Mouse (Mus musculus): ENCODE results near the gene Il25. TPM values are rescaled to one million over a fixed set of nuclear protein-coding genes. Genes with fewer than 3 reads are reported as not detected.

The Il25 gene
- polyA plus RNA-seq (2017; shearing (Covaris generic)), result 0.37 TPM

DNA sequence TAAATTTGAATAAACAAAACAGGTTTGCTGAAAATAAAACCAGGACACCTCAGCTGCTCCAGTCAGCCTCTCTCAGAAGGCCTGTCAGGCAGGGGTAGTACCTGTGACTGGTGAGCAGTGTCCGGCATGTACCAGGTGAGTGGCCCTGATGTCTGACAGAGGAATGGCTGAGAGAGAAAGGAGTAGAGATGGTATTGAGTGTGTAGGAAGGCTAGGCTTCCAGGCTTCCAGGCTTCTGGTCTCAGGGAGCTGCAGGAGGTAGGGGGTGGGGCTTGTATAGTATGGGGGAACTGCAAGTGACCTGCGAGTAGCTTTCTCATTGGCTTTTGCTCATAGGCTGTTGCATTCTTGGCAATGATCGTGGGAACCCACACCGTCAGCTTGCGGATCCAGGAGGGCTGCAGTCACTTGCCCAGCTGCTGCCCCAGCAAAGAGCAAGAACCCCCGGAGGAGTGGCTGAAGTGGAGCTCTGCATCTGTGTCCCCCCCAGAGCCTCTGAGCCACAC, at the start of gene Il25:
Gene Il25, plus strand, starts transcription at position 51 of the 506 bp plus-strand sequence.

DNA sequence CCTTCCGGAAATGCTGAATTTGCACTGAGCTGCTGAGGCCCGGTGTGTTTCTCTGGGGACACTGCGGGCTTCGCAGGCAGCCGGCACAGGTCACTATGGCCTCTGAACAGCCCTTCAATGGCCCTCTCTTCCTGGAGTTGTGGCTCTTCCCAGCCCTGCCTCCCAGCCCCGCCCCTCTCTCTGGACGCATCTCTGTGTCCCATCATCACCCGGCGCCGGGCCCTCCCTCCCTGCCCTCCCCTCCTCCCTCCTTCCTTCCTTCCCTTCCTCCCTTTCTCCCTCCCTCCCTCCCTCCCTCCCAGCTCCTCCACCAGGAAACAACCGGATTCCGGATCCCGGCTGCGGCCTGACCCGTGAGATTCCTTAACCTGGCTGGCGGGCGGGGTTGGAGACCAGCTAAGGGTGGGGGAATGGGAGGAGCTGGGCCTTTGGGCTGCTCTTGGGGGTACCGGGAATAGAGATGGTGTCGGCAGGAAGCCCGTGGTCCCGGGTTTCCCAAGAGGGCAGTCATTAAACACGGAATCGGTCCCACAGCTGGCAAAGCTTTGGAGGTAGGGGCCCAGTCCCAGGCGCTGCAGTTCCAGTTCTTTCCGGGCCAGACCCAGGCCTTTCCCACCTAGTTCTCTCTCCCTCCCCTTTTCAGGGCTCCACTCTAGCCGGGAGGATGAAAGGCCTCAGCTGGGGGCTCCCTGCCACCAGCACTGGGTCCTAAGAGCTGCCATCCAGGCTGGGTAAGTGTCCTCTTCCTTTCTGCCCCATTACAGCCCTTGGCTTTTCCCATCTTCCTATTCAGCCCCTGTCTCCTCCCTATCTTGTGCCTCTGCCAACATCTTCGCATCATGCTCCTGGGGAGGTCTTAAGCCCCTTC, 49.1 kb upstream of the Il25 start, which contains the start of the genes Bcl2l2 and Gm20521:
Gene Bcl2l2, plus strand, starts transcription at position 224 of the 868 bp plus-strand sequence.
Gene Gm20521, plus strand, starts transcription at position 288 of the 868 bp plus-strand sequence.

DNA sequence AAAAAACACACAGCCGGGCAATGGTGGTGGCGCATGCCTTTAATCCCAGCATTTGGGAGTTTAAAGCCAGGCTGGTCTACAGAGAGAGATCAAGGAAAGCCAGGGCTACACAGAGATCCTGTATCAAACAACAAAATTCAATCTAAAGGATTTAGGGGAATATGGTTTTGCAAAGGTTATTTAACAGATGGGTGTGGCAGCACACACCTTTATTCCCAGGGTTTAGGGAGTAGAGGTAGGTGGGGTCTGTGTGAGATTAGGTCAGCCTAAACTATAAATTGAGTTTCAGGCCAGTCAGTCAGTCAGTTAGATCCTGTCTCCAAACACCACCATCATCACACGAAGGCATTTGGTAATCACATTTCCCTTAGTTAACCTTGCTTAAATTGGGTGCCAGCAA, 40.3 kb upstream of the Il25 start, which contains the start of gene Pabpn1:
Gene Pabpn1, plus strand, starts transcription at position 301 of the 400 bp plus-strand sequence.

DNA sequence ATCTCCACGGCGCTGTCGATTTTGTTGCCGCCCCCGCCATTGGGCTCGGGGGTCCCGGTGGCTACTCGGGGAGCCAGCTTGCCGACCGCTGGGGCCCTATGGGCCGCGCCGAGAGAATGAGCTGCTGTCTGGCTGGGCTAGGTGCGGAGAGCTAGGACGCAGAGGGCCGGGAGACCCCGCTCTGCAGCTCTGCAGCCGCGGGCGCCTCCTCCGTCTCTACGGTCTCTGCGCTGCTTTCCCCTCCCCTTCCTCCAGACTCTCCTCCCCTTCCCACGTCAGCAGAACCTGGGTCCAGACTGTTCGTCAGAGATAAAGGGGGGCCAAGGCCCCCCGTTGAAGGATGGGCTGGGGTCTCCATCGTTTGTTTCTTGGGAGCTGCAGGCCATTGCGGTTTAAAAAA, 19.6 kb upstream of the Il25 start, which contains the start of gene Slc22a17:
Gene Slc22a17, minus strand, starts transcription at position 247 of the 400 bp plus-strand sequence.

DNA sequence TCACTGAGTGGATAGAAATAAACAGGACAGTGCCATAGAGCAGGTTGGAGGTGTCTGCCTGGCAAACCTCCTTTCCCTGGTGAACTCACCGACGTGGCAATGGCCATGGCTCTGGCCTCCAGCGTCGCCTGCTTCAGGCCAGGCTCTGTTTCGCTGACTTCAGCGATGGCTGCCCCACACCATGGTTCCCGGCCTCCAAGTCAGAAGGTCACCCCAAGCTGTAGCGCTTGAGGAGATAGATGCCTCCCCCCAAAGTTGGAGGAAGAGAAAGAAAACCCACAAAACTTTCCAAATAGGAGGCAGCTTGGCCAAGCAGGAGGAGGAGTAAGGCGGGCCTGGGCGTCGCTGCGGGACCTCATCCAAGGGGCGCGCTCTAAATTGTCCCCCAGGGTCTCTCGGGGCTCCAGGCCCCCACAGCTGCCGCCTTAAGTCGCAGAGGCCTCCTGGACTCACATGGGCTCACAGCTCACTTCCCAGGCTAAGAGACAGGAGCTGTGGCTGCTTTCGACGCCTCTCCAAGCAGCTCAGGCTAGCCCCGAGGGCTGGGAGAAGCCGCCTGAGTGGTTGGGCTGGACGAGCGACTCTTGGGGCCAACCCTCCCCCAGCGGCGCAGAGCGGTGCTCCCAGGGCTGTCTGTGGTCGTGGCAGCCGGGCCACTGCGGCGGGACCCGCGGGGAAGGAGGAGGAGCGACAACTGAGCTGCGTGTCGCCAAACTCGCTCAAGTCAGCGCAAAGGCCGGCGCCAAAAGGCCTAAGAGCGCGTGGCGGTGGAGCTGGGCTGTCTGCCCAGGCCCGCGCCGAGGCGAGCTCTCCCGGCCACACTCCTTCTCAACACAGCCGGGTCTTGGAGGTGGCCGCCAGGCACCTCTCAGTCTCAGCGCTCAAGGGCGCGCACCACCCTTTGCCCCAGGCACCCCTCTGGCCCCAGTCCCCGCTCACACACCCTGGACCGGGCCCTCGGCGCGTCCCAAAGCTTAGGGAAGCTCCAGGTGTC, 6.8 kb upstream of the Il25 start, which contains the start of gene Efs:
Gene Efs, minus strand, starts transcription at position 778 of the 994 bp plus-strand sequence.

DNA sequence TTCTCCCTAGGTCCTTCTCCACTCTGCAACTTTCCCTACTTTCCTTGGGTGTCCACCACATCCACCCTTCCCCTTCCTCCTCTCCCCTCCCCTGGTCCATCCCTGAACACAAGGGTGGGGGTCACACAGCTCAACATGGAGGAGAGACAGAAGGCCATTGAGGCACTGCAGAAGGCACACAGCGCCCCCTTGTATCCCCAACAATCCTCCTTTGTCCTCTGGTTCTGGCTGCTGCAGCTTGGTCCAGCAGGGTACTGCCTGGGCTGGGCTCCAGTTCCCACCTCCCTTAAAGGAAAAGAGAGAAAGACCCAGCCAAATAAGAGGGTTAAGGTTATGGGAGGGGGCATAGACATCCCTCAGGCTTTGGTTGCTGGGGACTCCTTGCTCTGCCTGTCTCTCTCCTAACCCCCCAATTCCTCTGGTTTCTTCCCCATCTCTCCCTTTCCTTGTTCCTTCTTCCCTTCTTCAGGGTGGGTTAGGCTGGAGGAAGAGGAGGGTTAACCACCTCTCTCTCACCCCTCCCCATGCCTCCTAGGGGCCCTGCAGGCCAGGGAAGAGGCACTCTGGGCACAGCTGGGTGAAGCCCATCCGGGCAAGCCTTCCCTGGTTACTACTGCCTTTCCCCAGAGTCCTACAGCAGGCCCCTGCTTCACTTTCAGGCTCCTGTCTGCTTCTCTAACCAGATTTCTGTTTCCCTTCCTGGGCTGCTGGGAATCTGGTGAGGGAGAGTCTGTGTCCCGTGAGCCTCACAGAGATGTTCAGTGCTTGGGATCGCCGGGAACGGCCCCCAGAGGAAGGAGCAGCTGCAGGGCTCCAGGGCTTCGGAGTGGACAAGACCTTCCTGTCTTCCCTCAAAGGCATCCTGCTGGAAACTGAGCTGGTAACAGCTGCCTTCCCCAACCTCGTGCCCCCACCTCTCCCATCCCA, 3.7 kb downstream of the Il25 start, which contains the start of gene Cmtm5:
Gene Cmtm5, plus strand, starts transcription at position 358 of the 927 bp plus-strand sequence.

DNA sequence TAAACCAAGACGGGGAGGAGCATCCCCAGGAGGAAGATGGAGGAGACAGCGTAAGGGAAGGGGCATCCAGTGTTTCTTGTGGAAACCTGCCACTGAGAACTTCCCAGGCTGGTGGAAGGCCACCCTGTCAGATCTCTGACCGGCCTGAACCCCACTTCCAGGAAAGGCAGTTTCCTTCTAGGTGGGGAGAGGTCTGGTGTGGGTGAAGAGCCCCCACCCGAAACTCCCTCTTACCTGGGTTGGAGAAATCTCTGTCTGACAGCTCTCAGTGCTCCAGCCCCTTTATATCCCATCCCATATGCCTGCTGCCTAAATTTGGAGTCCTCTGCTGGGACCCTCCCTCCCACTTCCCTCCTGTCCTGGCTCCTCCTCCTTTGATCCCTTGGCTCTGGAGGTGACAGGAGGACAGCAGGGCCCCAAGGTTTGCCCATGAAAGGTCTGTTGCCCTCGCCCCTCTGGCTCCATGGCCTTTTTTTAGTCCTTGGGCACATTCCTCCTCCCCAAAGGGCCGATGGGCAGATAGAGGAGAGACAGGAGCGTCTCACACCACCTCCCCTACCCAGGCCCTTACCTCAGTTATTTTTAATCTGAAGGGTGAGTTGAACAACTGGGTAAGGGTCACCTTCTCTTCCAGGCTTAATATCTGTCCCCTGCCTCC, 34.0 kb downstream of the Il25 start, which contains the start of gene Myh6:
Gene Myh6, minus strand, starts transcription at position 608 of the 658 bp plus-strand sequence.

DNA sequence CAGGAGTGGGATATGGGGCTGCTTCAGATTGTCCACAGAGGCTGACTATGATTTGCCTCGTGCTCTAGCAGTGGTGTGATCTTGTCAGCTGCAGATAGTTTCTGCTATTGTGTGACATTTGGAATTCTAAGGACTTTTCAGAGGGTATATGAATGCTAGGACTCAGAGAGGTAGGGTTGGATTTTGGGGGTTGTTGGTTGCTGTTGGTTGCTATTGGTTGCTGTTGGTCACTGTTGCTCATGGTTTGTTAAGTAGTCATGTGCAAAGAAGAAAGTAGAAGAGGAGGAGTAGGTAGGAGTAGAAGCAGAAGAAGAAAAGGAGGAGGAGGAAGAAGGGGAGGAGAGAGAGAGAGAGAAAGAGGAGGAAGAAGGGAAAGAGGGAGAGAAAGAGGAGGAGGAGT, 44.1 kb downstream of the Il25 start, which contains the start of gene Gm17428:
Gene Gm17428, plus strand, starts transcription at position 301 of the 400 bp plus-strand sequence.

Other genes with a start within 250 kb of the Il25 start
- 63.8 TPM for gene 1700123O20Rik, start 246.5 kb upstream of the Il25 start, polyA plus RNA-seq (2017; shearing (Covaris generic))
- gene Acin1, start 245.8 kb upstream of the Il25 start, polyA plus RNA-seq (2017; shearing (Covaris generic)), result 84.6 TPM
- gene Gm29776, start 233.9 kb upstream of the Il25 start, polyA plus RNA-seq (2017; shearing (Covaris generic)), result 0.20 TPM
- gene Cebpe, start 220.5 kb upstream of the Il25 start, polyA plus RNA-seq (2017; shearing (Covaris generic)), result not detected
- 0.09 TPM for gene Slc7a8, start 150.7 kb upstream of the Il25 start, polyA plus RNA-seq (2017; shearing (Covaris generic))
- gene Rnf212b, start 118.6 kb upstream of the Il25 start, polyA plus RNA-seq (2017; shearing (Covaris generic)), result not detected
- gene Homez, start 61.7 kb upstream of the Il25 start, polyA plus RNA-seq (2017; shearing (Covaris generic)), result 5.7 TPM
- gene Ppp1r3e, start 55.1 kb upstream of the Il25 start, polyA plus RNA-seq (2017; shearing (Covaris generic)), result 1.5 TPM
- gene Bcl2l2, start 49.3 kb upstream of the Il25 start, polyA plus RNA-seq (2017; shearing (Covaris generic)), result not detected
- gene Gm20521, start 49.3 kb upstream of the Il25 start, polyA plus RNA-seq (2017; shearing (Covaris generic)), result not detected
- gene Pabpn1, start 40.2 kb upstream of the Il25 start, polyA plus RNA-seq (2017; shearing (Covaris generic)), result 162 TPM
- gene Slc22a17, start 19.6 kb upstream of the Il25 start, polyA plus RNA-seq (2017; shearing (Covaris generic)), result 1.5 TPM
- gene Efs, start 6.6 kb upstream of the Il25 start, polyA plus RNA-seq (2017; shearing (Covaris generic)), result 0.26 TPM
- 1.5 TPM for gene Cmtm5, start 3.6 kb downstream of the Il25 start, polyA plus RNA-seq (2017; shearing (Covaris generic))
- gene Myh6, start 34.2 kb downstream of the Il25 start, polyA plus RNA-seq (2017; shearing (Covaris generic)), result 0.06 TPM
- not detected for gene Gm17428, start 44.2 kb downstream of the Il25 start, polyA plus RNA-seq (2017; shearing (Covaris generic))
- gene Myh7, start 61.9 kb downstream of the Il25 start, polyA plus RNA-seq (2017; shearing (Covaris generic)), result not detected
- 124 TPM for gene Ngdn, start 82.8 kb downstream of the Il25 start, polyA plus RNA-seq (2017; shearing (Covaris generic))
- gene Zfhx2, start 159.6 kb downstream of the Il25 start, polyA plus RNA-seq (2017; shearing (Covaris generic)), result 14.4 TPM
- 19.3 TPM for gene Thtpa, start 162.1 kb downstream of the Il25 start, polyA plus RNA-seq (2017; shearing (Covaris generic))
- 170 TPM for gene Ap1g2, start 173.9 kb downstream of the Il25 start, polyA plus RNA-seq (2017; shearing (Covaris generic))
- gene Jph4, start 184.2 kb downstream of the Il25 start, polyA plus RNA-seq (2017; shearing (Covaris generic)), result 0.16 TPM

All from effector memory CD4-positive, alpha-beta T cell, adult 7 months (primary cell).